Mouse (Mus musculus) layer of hippocampus, adult 2 months (tissue): ENCODE data around the gene Rb1. TPM values are rescaled to one million over a fixed set of nuclear protein-coding genes. Genes with fewer than 3 reads are reported as not detected.

Experiments
- DNase-seq, 2 experiments: peaks; one replicate each; pipeline ENCODE4 v3.0.0; 2022; ENCODE audit warnings: low spot score in 2 of 2
- H3K27ac ChIP-seq: fragments of 200-600 bp; 2 replicates; pipeline ENCODE4 v1.8.1; 2022
- H3K4me3 ChIP-seq: fragments of 200-600 bp; 2 replicates; pipeline ENCODE4 v1.8.1; 2022; ENCODE audit warnings: mild to moderate bottlenecking
- CTCF ChIP-seq: fragments of 200-600 bp; conservative IDR thresholded peaks from 2 replicates; pipeline ENCODE4 v1.8.1; 2022; ENCODE audit warnings: antibody characterized with exemption, mild to moderate bottlenecking, moderate library complexity
- total RNA-seq, 2 experiments: library from RNA; stranded (reverse); gene quantifications; 2 replicates each; pipeline ENCODE4 v1.2.3; 2021

The Rb1 gene
- total RNA-seq, 2 experiments from 2014 or later, result 32.0 to 40.5 TPM

GRCm38 (mm10) chr14:73204016-73204415, 121.6 kb downstream of the Rb1 start:
- Histone ChIP-seq H3K4me3 (no peak overlapping the region), H3K27ac (no peak overlapping the region)
- no peak for TF ChIP-seq CTCF
- DNase-seq, result no peak

- Histone ChIP-seq H3K27ac (peak overlapping the region; percentile 56), H3K4me3 (no peak overlapping the region)
- TF ChIP-seq CTCF, result no peak
- DNase-seq, result no peak
Measured at GRCm38 (mm10) chr14:73201447-73201846, 124.2 kb downstream of the Rb1 start.

GRCm38 (mm10) chr14:73199058-73199457, 126.6 kb downstream of the Rb1 start:
- no peak for TF ChIP-seq CTCF
- Histone ChIP-seq H3K4me3 (no peak overlapping the region), H3K27ac (peak overlapping the region; percentile 56)
- DNase-seq, result peak in 1 of 2 experiments; percentile 51

GRCm38 (mm10) chr14:73186875-73187274, 138.7 kb downstream of the Rb1 start:
- DNase-seq, result no peak
- no peak overlapping the region for H3K27ac ChIP-seq
- H3K4me3 ChIP-seq, result no peak overlapping the region
- no peak for TF ChIP-seq CTCF

- no peak for DNase-seq
- no peak for TF ChIP-seq CTCF
- Histone ChIP-seq H3K27ac (no peak overlapping the region), H3K4me3 (no peak overlapping the region)
Measured at GRCm38 (mm10) chr14:73181144-73181543, 144.5 kb downstream of the Rb1 start.

GRCm38 (mm10) chr14:73180671-73181070, 145.0 kb downstream of the Rb1 start:
- no peak overlapping the region for H3K27ac ChIP-seq
- DNase-seq, result no peak
- TF ChIP-seq CTCF, result no peak
- H3K4me3 ChIP-seq, result no peak overlapping the region

GRCm38 (mm10) chr14:73179221-73179681, 146.4 kb downstream of the Rb1 start:
- H3K27ac ChIP-seq, result peak overlapping the region; percentile 32; the same call in 1 of the 2 replicates
- TF ChIP-seq CTCF, result no peak

GRCm38 (mm10) chr14:73177961-73178360, 147.7 kb downstream of the Rb1 start:
- DNase-seq, result no peak
- 0 out of 2 replicates have a peak overlapping the region, but pooled peaks have one; percentile 1 for H3K27ac ChIP-seq
- H3K4me3 ChIP-seq, result no peak overlapping the region
- TF ChIP-seq CTCF, result no peak

More at GRCm38 (mm10) chr14:73179221-73179681, 146.4 kb downstream of the Rb1 start:
- no peak for DNase-seq
- H3K4me3 ChIP-seq, result no peak overlapping the region

- no peak for TF ChIP-seq CTCF
- Histone ChIP-seq H3K4me3 (no peak overlapping the region), H3K27ac (peak overlapping the region; percentile 86)
- DNase-seq, result no peak
Measured at GRCm38 (mm10) chr14:73176266-73176665, 149.4 kb downstream of the Rb1 start.

GRCm38 (mm10) chr14:73175814-73176213, 149.8 kb downstream of the Rb1 start:
- peak overlapping the region; percentile 86 for H3K27ac ChIP-seq
- no peak for DNase-seq
- TF ChIP-seq CTCF, result no peak

GRCm38 (mm10) chr14:73175031-73175430, 150.6 kb downstream of the Rb1 start:
- Histone ChIP-seq H3K4me3 (no peak overlapping the region), H3K27ac (peak overlapping the region; percentile 86)
- no peak for DNase-seq
- TF ChIP-seq CTCF, result no peak

More at GRCm38 (mm10) chr14:73175814-73176213, 149.8 kb downstream of the Rb1 start:
- no peak overlapping the region for H3K4me3 ChIP-seq

GRCm38 (mm10) chr14:73174091-73174995, 151.3 kb downstream of the Rb1 start:
- no peak for TF ChIP-seq CTCF
- Histone ChIP-seq H3K4me3 (no peak overlapping the region), H3K27ac (peak overlapping the region; percentile 86)
- DNase-seq, result peak; percentile 62

GRCm38 (mm10) chr14:73173662-73174061, 152.0 kb downstream of the Rb1 start:
- no peak for DNase-seq
- Histone ChIP-seq H3K4me3 (no peak overlapping the region), H3K27ac (peak overlapping the region; percentile 86)
- no peak for TF ChIP-seq CTCF
